Mouse (Mus musculus): ENCODE results near the gene Gga1. TPM values are rescaled to one million over a fixed set of nuclear protein-coding genes. Genes with fewer than 3 reads are reported as not detected.

Gene Gga1
- polyA plus RNA-seq, 1 experiment from 2014 or later, result 51.5 TPM

DNA sequence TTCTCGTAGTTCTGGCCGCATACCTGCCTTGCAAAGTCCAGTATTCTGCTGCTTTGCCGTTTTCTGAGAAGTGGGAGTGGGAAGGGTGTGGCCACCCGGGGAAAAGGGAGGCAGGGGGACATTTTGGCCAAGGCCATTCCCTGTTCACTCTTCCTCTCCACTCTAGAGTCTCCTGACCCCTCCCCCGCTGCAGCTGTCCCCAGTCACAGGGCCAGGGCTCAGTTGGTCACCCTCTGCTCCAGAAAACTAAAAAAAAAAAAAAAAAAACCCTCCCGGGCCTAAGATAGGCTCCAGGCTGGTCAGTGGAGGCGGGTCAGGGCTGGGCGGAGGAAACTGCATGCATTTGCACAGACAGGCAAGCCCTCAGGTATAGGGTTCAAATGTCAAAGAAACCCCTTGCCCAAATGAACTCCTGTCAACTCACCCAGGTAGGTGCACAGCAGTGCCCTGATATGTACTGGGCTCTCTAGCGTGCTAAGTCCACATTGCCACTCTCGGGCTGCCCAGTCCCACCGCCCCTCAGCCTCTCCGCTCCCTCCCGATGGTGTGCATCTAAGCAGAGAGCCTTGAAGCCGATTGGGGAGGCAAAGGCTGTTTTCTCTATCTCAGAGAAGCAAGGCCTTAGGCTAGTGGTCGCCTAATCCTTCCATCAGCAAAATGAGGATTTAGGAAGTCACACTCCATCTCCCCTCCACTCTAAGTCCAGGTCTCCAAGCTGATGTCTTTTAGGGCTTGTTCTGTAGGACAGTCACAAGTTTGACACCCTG lies 50.2 kb downstream of the Gga1 start:
- Histone ChIP-seq H3K9me3 (no peaks in the 10 kb centered on the region), H3K27ac (peak overlapping the region; percentile 92), H3K36me3 (peaks cover 13% of the 10 kb centered on the region), H3K4me1 (peaks cover 57% of the 10 kb centered on the region), H3K27me3 (ENCODE audit: insufficient read depth, poor library complexity, severe bottlenecking) (no peaks in the 10 kb centered on the region), H3K4me3 (peak overlapping the region; percentile 62)
- no peak for DNase-seq (ENCODE audit: low spot score)
- 16% methylated on average over 15 of the region's 15 CpGs for WGBS

DNA sequence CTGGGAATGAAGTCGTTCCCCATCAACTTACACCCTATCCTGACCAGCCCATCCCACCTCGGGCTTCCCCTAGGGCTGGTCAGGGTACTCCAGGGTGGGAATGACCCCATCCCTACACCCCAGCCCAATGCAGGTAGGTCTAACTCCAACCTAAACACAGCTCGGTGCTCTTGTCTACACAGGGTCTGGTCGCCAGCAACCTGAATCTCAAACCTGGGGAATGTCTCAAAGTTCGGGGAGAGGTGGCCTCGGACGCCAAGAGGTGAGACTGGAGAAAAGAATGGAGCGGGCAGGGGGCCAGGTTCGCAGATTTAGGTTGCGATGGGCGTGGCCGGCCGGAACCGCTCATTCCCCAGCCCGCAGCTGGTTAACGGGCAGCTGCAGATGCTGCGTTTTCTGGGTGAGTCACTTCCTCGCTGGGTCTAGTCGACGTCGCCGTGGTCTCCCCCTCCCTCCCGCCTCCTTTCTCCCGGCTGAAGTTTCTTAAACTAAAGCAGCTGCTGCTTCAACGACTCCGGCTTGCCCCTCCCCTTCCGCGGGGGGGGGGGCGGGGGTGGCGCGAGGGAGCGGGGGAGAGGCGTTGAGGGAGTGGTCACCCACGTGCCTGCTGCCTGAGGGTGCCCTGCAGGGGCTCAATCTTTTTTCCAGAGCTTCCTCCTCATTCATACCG lies 50.9 kb downstream of the Gga1 start:
- H3K27me3 ChIP-seq (ENCODE audit: insufficient read depth, poor library complexity, severe bottlenecking), result no peaks in the 10 kb centered on the region
- peaks cover 13% of the 10 kb centered on the region for H3K36me3 ChIP-seq
- H3K27ac ChIP-seq, result peak overlapping the region; percentile 92
- peaks cover 57% of the 10 kb centered on the region for H3K4me1 ChIP-seq
- no peaks in the 10 kb centered on the region for H3K9me3 ChIP-seq
- WGBS, result under 1% methylated on average over 34 of the region's 35 CpGs
- peak; percentile 91 for DNase-seq (ENCODE audit: low spot score)
- peak overlapping the region; percentile 62 for H3K4me3 ChIP-seq

DNA sequence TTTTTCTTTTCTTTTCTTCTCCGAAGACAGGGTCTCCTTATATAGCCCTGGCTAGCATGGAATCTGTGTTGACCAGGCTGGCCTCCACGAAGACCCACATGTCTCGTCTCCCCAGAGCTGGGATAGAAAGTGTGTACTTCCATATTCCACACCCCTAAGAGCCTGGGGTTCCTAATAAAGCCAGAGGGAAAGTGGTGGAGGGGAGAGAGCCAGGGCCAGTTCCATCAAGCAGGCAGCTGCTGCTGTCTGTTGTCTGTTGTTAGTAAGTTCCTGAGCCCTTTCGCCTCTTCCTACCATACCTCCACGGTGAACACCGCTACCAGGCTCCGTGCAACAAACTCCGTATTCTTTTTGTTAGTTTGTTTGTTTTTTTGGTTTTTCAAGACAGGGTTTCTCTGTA lies 51.5 kb downstream of the Gga1 start:
- Histone ChIP-seq H3K4me3 (peak overlapping the region; percentile 62), H3K9me3 (no peaks in the 10 kb centered on the region), H3K27ac (peak overlapping the region; percentile 92), H3K4me1 (peaks cover 55% of the 10 kb centered on the region), H3K27me3 (ENCODE audit: insufficient read depth, poor library complexity, severe bottlenecking) (no peaks in the 10 kb centered on the region), H3K36me3 (peaks cover 13% of the 10 kb centered on the region)
- no peak for DNase-seq (ENCODE audit: low spot score)
- 55% methylated on average over 7 of the region's 8 CpGs for WGBS

DNA sequence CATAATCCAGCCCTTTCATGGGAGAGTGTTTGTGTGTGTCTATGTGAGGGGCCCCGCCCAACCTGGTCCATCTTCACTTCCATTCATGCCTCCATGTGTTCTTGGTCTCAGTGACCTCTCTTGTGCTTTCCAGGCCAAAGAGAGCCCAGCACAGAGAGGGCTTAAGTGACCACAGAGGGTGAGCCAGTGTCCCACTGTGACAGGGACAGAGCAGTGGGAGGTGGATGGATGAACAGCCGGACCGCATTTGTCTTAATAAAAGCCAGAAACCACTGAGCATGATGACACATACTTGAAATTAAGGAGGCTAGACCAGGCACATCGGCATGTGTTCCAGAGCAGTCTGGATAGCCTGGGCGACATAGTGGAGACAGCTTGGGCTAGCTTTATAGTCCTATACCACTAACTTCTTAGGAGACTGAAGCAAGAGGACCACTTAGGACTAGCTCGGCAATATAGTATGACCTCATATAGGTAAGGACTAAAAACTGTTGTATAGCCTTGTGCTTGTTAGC lies 53.3 kb downstream of the Gga1 start:
- no peak for DNase-seq (ENCODE audit: low spot score)
- H3K27ac ChIP-seq, result no peak overlapping the region
- WGBS, result 90% methylated on average over 6 of the region's 6 CpGs
- no peak overlapping the region for H3K4me3 ChIP-seq
- no peaks in the 10 kb centered on the region for H3K9me3 ChIP-seq
- H3K4me1 ChIP-seq, result peaks cover 43% of the 10 kb centered on the region
- H3K36me3 ChIP-seq, result peaks cover 13% of the 10 kb centered on the region
- H3K27me3 ChIP-seq (ENCODE audit: insufficient read depth, poor library complexity, severe bottlenecking), result no peaks in the 10 kb centered on the region

DNA sequence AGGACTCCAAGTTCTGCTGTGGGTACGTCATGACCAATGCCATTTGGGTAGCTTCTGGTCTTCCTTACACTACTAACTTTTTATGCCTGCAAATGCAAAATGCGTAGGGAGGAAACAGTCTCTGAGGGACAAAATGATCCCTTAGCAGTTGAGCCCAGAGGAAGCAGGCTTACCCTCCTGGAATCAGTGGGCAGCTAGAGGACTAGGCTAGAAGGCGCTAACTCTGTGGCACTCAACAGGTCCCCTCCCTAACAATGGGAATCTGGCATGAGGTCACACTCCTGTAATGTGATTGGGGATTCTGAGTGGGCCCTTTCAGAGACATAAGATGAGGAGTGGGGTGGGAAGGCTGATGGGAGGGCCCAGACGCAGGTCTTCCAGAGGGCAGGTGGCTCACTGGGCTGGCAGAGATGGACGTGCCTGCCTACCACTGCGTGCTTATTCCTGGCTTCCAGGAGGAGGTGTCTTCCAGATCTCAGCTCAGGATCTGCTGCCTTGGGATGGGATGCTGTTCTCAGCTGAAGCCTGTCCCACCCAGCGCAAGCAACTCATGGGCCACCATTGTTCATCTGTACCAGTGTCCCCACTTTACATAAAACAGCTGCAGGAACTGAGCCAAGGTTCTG lies 53.9 kb downstream of the Gga1 start:
- H3K4me3 ChIP-seq, result no peak overlapping the region
- H3K27ac ChIP-seq, result 0 out of 2 replicates have a peak overlapping the region, but pooled peaks have one; percentile 12
- H3K27me3 ChIP-seq (ENCODE audit: insufficient read depth, poor library complexity, severe bottlenecking), result no peaks in the 10 kb centered on the region
- no peaks in the 10 kb centered on the region for H3K9me3 ChIP-seq
- DNase-seq (ENCODE audit: low spot score), result no peak
- H3K36me3 ChIP-seq, result peaks cover 13% of the 10 kb centered on the region
- 80% methylated on average over 7 of the region's 7 CpGs for WGBS
- peaks cover 42% of the 10 kb centered on the region for H3K4me1 ChIP-seq

DNA sequence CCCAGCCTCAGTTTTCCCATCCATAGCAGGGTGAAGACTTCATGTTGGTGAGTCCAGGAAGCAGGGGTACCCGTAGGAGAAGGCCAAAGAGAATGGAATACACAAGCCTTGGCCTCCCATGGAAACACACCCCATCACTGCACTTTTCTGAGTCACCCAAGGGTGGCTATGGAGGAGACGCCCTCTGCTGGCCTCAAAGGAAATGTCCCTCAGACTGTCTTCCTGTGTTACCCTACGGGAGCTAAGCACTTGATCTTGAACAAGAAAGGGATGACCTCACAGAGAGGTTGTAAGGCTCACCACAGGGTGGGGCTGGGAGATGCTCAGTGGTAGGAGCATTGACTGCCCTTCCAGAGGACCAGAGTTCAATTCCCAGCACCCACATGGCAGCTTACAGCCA lies 54.6 kb downstream of the Gga1 start:
- H3K27me3 ChIP-seq (ENCODE audit: insufficient read depth, poor library complexity, severe bottlenecking), result no peaks in the 10 kb centered on the region
- no peaks in the 10 kb centered on the region for H3K9me3 ChIP-seq
- peaks cover 17% of the 10 kb centered on the region for H3K36me3 ChIP-seq
- no peak overlapping the region for H3K4me3 ChIP-seq
- H3K4me1 ChIP-seq, result peaks cover 42% of the 10 kb centered on the region
- WGBS, result 25% methylated on average over 3 of the region's 3 CpGs
- no peak for DNase-seq (ENCODE audit: low spot score)
- H3K27ac ChIP-seq, result 0 out of 2 replicates have a peak overlapping the region, but pooled peaks have one; percentile 12

DNA sequence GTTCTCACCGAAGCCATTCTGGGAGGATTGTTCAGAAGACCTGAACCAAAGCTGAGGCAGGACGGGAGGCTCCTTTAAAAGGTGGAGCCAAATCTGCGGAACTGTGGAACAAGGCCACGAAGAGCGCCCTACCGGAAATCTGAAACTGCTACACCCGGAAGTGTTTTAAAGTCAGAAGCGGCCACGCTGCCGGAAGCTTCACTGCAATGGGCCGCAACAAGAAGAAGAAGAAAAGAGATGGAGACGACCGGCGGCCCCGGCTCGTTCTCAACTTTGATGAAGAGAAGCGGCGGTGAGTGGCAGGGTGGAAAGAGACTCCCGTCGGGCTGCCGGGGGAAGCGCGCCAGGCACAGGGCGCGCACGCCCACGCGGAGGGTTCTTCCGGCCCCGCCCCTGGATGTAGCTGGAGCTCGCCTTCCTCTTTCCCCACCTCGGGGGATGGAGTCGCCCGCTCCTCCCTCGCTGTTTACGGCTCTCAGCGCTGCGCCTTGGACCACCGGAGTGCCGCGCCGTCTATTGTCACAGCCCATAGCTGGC lies 57.9 kb downstream of the Gga1 start, which contains the start of gene Nol12:
Gene Nol12, plus strand, starts transcription at position 150 of the 537 bp plus-strand sequence.
- no peaks in the 10 kb centered on the region for H3K9me3 ChIP-seq
- H3K4me1 ChIP-seq, result peaks cover 26% of the 10 kb centered on the region
- peak; percentile 94 for DNase-seq (ENCODE audit: low spot score)
- H3K27me3 ChIP-seq (ENCODE audit: insufficient read depth, poor library complexity, severe bottlenecking), result no peaks in the 10 kb centered on the region
- peak within 1 kb of the TSS; percentile 78 for H3K4me3 ChIP-seq
- H3K27ac ChIP-seq, result peak within 1 kb of the TSS; percentile 93
- peaks cover 41% of the 10 kb centered on the region for H3K36me3 ChIP-seq
- under 1% methylated on average over 42 of the region's 42 CpGs for WGBS

DNA sequence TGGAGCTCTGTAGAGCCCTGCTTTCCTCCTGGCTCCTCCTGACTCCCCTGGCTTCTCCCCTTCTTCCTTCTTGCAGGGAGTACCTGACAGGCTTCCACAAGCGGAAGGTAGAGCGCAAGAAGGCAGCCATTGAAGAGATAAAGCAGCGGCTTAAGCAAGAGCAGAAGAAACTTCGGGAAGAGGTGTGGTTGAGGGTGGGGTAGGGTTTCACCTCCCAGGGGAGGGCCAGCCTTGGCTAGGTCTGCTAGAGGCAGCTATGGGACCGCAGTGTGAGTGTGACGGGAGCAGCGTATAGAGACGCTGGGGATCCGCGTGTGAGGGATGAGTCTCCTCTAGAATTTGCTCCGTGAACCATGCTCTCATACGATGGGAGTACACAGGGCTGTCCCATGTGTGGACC lies 59.4 kb downstream of the Gga1 start:
- Histone ChIP-seq H3K9me3 (no peaks in the 10 kb centered on the region), H3K36me3 (peaks cover 51% of the 10 kb centered on the region), H3K27me3 (ENCODE audit: insufficient read depth, poor library complexity, severe bottlenecking) (no peaks in the 10 kb centered on the region), H3K4me3 (no peak overlapping the region; the same call in 1 of the 2 replicates), H3K4me1 (peaks cover 20% of the 10 kb centered on the region), H3K27ac (peak overlapping the region; percentile 93; the same call in 1 of the 2 replicates)
- WGBS, result 86% methylated on average over 12 of the region's 12 CpGs
- DNase-seq (ENCODE audit: low spot score), result peak; percentile 78

DNA sequence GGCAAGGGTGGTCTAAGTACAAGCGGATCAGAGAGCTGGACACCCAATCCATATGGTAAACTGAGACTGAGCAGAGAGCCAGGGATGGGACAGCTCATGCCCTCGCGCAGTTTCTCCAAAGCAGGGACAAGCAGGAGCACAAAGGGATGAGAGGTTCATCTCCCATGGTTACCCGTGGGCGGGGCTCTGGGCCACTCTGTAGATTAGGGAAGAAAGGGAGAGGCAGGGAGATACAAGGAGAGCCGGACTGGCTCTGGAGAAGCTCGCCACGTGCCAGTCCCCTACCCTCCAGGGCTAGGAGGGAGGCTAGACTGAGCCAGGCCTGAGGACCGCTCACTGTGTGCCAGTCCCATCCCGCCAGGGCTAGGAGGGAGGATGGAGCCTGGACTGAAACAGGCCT lies 60.3 kb downstream of the Gga1 start:
- 90% methylated on average over 10 of the region's 10 CpGs for WGBS
- peaks cover 19% of the 10 kb centered on the region for H3K4me1 ChIP-seq
- DNase-seq (ENCODE audit: low spot score), result no peak
- no peak overlapping the region for H3K27ac ChIP-seq
- no peaks in the 10 kb centered on the region for H3K9me3 ChIP-seq
- H3K36me3 ChIP-seq, result peaks cover 57% of the 10 kb centered on the region
- H3K4me3 ChIP-seq, result no peak overlapping the region
- no peaks in the 10 kb centered on the region for H3K27me3 ChIP-seq (ENCODE audit: insufficient read depth, poor library complexity, severe bottlenecking)

DNA sequence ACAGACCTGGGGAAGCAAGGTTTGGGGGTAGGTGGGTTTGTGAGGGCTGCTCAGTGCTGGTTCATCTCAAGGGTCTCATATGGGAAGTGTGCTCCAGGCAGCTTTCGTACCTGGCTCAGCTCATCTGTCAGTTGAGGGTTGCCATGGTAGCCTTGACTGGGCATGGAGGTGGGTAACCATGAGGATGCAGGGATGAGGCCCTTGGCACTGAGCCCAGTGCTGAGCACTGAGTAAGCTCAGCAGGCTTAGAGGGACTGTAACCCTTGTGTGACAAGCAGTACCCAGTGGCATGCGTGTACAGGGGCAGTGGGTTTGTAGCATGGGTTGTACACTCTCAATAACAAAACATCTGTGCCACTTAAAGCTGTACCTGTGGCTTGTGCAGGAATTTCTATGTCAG lies 61.0 kb downstream of the Gga1 start:
- H3K36me3 ChIP-seq, result peaks cover 57% of the 10 kb centered on the region
- peaks cover 26% of the 10 kb centered on the region for H3K4me1 ChIP-seq
- no peak overlapping the region for H3K4me3 ChIP-seq
- H3K27me3 ChIP-seq (ENCODE audit: insufficient read depth, poor library complexity, severe bottlenecking), result no peaks in the 10 kb centered on the region
- H3K27ac ChIP-seq, result no peak overlapping the region
- no peak for DNase-seq (ENCODE audit: low spot score)
- no peaks in the 10 kb centered on the region for H3K9me3 ChIP-seq
- 93% methylated on average over 2 of the region's 2 CpGs for WGBS

DNA sequence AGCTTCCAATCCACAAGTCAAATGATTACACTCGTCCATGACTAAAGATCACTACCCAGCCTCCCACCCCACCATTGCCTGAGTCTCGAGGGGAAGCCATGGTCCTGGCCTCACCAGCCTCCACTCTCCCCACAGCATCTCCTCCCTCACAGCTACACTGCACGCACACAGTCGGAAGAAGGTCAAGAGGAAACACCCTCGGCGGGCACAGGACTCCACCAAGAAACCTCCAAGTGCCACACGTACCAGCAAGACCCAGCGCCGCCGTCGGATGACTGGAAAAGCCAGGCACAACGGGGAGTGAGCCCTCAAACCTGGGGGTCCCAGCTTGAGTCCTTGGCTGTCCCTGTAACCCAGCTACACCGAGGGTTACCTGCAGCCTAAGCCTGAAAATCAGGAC lies 63.3 kb downstream of the Gga1 start:
- H3K27me3 ChIP-seq (ENCODE audit: insufficient read depth, poor library complexity, severe bottlenecking), result no peaks in the 10 kb centered on the region
- DNase-seq (ENCODE audit: low spot score), result peak; percentile 82
- H3K27ac ChIP-seq, result no peak overlapping the region
- peaks cover 57% of the 10 kb centered on the region for H3K36me3 ChIP-seq
- WGBS, result 94% methylated on average over 13 of the region's 13 CpGs
- peaks cover 30% of the 10 kb centered on the region for H3K4me1 ChIP-seq
- H3K9me3 ChIP-seq, result no peaks in the 10 kb centered on the region
- H3K4me3 ChIP-seq, result no peak overlapping the region

DNA sequence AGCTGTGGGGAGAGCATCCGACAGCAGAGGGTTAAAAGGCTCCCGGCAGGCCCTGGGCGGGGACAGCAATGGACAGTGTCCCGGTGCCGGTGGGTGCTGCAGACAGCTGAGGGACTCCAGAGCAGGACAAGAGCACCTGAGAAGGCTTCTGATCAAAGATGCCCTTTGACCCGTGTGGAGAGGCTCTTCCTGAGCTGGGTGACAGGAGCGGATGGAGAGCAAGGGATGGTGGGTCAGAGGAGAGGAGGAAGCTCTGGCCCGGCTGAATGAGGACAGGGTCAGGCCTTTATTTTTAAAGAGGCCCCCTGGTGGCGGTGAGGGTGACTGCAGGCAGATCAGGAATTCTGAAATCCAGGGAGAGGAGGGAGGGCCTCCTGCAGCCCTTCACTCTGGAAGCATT lies 65.7 kb downstream of the Gga1 start:
- peak overlapping the region; percentile 82 for H3K27ac ChIP-seq
- peaks cover 43% of the 10 kb centered on the region for H3K36me3 ChIP-seq
- H3K9me3 ChIP-seq, result no peaks in the 10 kb centered on the region
- peaks cover 14% of the 10 kb centered on the region for H3K27me3 ChIP-seq (ENCODE audit: insufficient read depth, poor library complexity, severe bottlenecking)
- peak; percentile 92 for DNase-seq (ENCODE audit: low spot score)
- H3K4me3 ChIP-seq, result peak overlapping the region; percentile 51
- peaks cover 16% of the 10 kb centered on the region for H3K4me1 ChIP-seq
- under 1% methylated on average over 9 of the region's 9 CpGs for WGBS

Measured in heart, embryonic 10.5 days (tissue).